Mouse (Mus musculus) olfactory bulb, adult 2 months (tissue): ENCODE data around the gene Nomo1.

Experiments
- CTCF ChIP-seq: fragments of 200-500 bp; IDR thresholded peaks from 2 replicates; pipeline ENCODE4 v1.5.1; 2012; ENCODE audit warnings: low read depth, mild to moderate bottlenecking, low read length, moderate library complexity; ENCODE audit not compliant: insufficient read depth
- POLR2A ChIP-seq: fragments of 200-500 bp; IDR thresholded peaks from 2 replicates; pipeline ENCODE4 v1.6.1; 2012; ENCODE audit warnings: mild to moderate bottlenecking, low read depth, low read length, moderate library complexity; ENCODE audit not compliant: insufficient read depth

GRCm38 (mm10) chr7:46039873-46040272 is 6.4 kb downstream of the Nomo1 start:
- TF ChIP-seq CTCF: no peak
- no peak for TF ChIP-seq POLR2A
